Mouse (Mus musculus): ENCODE measurements around the gene Zfp827.

Zfp827 gene

DNA sequence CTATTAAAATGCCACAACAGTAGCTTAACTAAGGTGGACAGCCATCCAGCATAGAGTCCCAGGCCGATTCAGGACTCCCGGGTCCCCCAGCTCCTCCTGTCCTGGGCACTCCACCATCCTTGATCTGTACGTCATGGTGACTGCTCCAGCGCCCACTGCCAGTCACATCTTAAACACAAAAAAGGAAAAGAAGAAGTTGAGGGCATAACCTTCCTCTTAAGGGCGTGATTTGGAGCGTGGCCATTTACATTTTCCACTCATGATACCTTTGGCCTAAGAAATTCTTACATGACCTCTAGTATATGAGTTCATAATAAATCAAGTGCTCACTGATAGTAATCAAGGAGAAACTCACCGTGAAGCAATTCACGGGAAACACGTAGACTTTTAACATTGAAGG, 131.2 kb downstream of the Zfp827 start:
- DNase-seq (ENCODE audit: low spot score): no peak

DNA sequence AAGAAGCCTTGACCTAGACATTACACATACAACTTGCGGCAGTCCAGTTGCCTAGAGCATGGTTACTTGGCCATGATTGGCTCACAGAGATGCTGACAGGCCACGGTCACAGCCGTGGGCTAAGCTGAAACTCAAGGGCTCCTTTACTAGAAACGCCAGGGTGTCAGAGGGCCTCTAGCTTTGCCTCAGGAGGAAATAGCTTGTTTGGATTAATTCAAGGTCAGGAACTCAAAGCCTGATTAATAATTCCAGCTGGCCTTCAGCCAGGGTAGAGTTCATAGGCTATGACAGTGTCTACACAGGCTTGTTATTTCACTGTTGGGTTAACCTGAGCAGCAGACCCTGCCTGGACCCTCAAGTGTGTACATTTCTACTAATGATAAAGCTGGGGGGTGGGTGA, 132.1 kb downstream of the Zfp827 start:
- DNase-seq (ENCODE audit: low spot score): peak; percentile 24

DNA sequence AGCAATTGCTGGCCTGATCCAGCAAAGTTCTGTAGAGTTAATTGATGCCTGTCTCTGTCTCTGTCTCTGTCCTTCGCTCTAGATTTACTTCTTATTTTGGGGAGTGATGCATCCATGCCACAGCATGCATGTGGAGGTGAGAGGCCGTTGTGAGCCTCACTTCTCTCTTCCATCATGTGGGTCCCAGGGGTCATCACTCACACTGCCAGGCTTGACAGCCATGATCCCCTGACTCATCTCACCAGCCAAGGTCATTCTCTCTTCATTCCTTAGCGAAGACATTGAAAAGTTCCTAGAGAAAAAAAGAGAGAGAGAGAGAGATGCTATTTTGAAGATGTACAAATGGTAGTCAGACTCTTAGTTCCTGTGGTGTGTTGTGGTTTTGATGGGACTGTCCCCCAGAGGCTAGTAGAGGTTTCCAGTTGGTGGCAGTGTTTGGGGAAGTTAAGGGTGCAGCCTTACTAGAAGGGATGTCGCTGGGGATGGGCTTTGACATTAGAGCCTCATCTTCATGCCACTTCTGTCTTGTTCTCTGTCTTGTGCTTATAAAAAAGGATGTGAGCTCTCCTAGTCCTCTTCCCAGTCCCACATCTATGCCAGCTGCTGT, 133.0 kb downstream of the Zfp827 start:
- DNase-seq (ENCODE audit: low spot score): no peak

DNA sequence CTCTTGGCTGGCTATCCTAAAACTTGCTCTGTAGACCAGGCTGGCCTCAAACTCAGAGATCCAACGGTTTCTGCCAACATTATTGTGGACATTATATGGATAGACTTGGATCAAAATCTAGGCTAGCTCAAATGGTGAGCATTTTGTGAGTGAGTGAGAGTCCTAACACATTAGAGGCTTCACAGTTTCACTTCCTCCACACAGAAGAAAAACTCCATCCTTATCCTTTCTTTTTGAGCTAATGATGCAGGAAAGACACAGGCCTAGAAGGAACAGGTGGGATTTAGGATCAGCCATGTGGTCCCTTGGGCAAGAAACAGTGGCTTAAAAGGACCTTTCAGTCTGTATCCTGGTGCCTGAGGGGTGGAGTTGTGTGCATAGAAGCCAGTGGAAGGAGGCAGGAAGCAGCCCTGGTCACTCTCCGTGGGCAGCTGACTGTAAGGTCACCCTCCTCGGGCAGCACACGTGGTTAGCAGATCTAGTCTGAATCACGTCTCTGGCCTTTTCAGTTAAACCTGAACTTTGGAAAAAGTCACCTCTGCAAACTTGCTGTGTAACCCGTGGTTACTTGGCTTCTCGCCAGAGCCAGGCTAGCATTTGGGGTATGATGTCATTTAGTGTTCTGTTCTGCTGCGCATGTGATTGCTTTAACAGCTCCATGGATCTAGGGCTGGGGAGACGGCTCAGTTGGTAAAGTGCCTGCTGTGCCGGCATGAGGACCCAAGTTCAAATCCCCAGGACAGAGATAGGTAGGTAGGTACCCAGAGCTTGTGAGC, 134.5 kb downstream of the Zfp827 start:
- DNase-seq (ENCODE audit: low spot score): peak; percentile 17

DNA sequence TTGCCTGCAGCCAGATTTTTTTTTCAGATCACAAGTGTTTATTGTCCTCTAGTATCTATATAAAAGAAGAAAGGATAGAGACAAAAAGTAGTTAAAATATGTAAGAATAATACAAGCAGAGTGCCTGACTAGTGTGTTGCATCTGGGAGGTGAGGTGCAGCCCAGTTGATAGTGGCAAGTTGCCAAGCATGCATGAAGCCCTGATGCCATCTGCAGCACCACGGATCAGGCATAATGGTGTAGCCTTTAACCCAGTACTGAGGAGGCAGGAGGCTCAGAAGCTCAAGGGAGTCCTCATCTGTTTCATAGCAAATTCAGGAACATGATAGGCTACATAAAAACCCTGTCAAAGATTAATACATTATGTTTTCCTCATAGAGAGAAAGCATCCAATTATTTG, 136.1 kb downstream of the Zfp827 start:
- no peak for DNase-seq (ENCODE audit: low spot score)

DNA sequence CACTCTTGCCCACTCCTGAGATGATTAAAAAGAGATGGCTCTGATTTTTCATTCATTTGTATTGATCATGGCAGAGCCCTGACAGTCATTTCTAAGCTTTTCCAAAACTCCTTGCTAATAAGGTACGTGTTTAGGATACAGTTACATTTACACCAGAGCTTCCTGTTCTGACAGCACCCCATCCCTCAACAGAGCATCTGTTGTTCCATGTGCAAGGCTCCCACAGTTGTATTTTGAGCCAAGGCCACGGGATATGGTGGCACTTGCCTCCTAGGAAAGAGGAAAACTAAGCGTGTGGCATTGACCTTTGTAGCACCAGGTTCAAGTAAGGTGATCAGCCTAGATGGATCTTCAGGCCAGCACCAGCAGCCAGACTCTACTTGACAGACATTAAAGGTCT, 137.0 kb downstream of the Zfp827 start:
- no peak for DNase-seq (ENCODE audit: low spot score)

DNA sequence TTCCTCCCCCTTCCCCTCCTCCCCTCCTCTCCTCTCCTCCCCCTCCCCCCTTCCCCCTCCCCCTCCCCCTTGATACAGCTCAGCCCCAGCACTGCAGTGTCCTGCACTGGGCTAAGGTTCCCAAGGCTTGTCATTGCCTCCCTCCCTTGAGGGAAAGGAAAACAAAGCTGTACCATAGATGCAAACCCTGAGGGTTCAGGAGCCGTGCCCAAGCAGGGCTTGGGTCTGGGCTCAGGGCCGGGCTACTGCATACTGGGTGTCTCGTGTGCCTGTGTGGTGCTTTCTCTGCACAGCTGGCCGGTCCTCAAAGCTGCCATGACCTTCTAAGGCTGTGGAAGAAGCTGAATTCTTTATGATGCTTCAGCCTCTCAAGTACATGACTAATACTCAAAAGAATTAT, 145.4 kb downstream of the Zfp827 start:
- no peak for DNase-seq (ENCODE audit: low spot score)

DNA sequence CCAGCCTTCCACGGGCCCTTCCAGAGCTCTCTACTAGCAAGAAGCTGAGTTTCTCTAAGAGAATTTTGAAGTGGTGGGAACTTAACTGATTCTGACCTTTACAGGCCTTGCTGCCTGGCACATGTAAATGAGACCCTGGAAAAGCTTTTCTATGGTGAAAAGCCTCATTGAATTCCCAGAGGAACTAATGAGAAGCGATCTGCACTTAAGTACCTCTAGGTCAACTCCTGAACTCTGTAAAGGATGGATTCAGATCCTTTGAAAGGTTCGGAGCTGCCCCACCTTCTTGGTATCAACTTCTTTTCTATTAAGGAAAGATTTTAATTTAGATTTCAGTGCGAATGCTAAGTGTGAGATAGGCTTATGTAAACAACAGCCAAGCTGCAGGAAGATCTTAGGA, 147.8 kb downstream of the Zfp827 start:
- DNase-seq (ENCODE audit: low spot score): no peak

DNA sequence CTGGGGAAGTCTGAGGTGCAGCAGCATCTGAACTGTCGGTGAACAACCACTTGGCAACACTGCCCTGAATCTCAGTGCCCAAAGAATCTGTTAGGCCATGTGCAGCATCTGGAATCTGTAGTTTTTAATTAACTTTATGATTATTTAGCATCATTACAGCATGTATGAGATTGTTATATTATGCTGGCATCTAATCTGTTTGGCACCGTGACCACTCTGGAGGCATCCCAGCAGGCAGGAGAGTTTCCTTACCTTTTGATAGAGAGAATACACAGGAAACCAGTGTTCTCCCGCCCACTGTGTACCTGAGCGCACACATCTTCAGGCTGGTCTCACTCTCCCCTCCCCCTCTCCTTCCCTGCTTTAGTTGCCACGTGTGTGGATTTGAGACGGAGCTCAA, 151.4 kb downstream of the Zfp827 start:
- DNase-seq (ENCODE audit: low spot score): no peak

DNA sequence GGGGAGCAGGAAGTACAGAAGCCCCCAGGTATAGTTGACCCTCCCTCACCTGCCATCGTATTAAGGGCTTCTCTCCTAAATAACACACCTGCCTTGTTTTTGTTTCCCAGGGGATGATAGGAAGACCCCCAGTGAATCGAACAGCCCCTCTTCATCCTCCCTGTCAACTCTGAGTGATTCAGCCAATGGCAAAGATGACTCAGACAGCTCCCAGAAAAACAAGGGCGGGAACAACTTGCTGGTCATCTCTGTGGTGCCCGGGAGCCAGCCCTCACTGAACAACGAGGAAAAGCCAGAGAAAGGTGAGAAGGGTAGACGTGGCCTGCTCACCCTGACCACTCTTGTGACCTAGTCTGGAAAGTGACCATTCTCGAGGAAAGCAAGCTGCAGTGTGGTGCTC, 157.3 kb downstream of the Zfp827 start:
- no peak for DNase-seq (ENCODE audit: low spot score)

DNA sequence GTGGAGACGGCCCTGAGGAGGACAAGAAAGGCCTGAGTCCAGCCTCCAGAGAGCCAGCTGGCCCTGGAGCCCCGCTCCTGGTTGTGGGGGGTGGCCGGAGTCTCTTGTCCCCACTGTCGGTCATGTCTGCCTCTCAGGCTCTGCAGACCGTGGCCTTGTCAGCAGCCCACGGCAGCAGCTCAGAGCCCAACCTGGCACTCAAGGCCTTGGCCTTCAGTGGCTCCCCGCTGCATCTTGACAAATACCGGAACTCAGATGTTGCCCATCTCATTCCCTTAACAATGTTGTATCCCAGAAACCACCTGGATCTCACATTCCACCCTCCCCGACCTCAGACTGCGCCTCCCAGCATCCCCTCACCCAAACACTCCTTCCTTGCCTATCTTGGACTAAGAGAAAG, 161.8 kb downstream of the Zfp827 start:
- DNase-seq (ENCODE audit: low spot score): no peak

DNA sequence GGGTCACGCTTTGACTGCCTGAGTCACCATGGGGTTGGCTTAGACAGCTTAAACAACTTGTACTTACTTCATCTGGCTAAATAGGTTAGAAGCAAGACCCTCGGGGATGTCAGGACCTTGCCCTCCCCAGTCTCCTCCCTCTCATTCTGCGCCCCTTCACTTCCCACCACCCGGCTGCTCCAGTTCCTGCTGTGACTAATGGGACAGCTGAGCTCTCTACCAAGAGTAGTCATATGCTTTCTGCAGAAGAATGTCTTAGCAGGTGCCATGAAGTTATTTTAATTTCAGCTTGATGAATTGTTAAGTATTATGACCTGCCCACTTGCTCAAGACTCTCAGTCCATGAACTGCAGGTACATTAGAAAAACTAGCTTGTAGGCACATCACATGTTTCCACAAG, 168.2 kb downstream of the Zfp827 start:
- no peak for DNase-seq (ENCODE audit: low spot score)

DNA sequence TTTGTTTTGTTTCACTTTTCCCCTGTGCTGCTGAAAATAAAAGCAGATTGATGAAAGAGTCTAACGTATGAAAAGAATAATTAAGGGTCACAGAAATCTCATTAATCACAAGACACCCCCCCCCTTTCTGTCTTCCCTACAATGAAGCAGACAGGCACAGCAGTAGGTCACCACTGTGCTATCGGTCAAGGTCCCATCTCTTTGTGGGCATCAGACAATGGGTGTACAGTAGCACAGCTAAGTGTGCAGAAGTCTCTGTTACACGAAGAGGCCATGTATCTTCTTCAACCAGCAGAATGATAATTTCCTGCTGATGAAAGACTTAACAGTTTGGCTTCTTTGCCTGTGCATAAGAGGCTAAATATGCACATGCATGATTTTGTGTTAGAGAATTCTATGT, 170.4 kb downstream of the Zfp827 start:
- no peak for DNase-seq (ENCODE audit: low spot score)

DNA sequence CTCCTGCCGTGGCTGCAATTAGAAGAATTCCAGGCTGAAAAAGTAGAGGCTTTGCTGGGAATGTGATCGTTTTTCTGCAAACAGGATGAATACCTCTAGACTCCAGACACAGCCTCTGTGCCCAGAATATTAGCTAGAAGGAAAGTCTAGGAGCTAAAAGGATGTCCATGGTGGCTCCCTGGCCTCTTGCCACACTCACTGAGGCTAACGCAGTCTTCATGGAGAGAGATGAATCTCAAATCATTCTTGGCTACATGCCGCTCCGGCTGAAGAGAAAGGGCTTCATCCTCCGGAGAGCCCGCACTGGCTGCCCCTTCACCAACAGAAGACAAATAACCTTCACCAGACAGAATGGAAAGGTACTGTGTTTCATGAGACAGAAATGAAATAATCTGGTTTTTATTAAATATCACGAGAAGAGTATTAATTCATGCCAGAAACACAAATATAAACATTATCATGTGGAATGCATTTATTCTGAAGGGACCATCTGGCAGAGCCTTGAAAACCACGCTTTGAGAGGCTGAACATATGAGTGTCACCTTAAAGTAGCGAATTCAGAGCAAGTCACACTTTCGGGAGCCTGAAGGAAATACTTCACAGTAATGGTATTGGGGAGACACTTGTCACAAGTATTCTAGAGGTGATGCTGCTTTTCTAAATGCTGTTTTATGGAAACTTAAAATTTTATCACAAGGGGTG, 173.4 kb downstream of the Zfp827 start:
- no peak for DNase-seq (ENCODE audit: low spot score)

DNA sequence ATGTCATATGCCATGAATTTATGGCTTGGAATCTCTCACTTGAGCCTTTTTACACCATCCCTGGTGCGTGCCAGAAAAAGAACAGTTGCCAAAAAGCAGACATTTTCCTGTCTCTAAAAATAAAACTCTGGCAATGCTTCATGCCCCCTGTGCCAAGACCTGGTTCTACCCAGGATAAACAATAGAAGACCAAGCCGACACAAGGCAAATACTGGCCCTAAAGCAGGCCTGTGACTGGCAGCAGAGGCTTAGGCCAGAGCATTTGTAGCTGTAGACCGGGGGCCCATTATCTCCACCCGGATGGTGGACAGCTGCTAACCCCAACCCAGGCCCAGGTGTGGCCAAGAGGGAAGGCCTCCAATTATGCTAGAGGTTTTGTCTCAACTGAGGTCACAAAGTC, 178.7 kb downstream of the Zfp827 start:
- peak; percentile 11 for DNase-seq (ENCODE audit: low spot score)

DNA sequence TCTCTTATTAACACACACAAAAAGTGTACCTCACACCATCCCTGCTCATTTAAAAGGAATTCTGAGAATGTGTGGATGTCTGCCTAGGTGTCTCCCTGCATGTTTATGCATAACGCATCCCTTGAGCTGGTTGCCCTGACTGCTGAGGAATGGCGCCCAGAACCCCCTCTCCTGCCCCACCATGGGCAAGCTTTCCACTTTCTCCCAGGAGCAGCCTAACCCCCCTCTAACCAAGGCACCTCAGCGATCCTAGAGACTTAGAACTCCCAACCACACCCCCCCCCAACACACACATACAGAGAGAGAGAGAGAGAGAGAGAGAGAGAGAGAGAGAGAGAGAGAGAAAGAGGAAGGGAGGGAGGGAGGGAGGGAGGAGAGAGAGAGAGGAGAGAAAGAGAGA, 179.9 kb downstream of the Zfp827 start:
- DNase-seq (ENCODE audit: low spot score): no peak

DNA sequence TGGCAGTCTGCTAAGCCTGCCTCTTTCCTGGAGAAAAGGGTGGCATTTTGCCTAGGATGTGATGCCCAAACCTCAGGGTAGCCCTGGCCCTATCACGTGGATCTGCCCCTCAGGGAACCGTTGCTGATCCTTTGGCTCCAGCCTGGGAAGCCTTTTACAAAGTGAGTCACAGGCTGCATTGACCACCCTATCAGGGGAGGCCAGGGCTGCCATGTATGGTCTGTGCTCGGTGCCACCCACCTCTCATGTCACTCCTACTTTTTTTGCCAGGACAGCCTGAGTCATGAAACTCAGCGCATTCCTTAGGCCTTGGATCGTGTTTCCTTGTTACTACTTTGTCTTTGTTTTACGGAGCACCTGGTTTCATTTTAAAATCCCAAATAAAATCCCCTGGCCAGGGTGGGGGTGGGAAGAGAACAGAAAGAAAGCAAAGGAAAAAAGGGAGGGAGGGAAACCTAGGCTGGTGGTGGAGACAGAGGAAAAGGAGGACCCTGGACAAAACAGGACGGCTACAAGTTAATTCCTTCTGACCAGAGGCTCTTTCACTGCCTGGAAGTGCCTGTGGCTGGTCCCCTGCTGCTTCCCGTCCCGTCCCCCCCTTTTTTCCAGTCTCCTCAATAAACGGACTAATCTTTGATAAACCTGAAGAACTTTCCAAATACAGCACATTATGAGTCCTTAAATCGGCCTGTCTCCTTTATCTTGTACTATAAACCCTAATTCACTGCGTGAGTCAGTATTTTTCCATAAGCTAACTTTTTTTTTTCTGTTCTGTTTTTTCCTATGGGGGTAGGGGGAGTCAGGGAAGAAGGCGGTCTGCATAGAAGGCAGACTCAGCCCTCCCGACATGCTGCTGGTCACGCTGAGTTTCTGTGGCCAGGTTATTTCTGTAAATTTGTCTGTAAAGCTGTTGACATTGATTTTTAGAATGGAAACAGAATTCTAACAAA, 180.7 kb downstream of the Zfp827 start:
- DNase-seq (ENCODE audit: low spot score): no peak

DNA sequence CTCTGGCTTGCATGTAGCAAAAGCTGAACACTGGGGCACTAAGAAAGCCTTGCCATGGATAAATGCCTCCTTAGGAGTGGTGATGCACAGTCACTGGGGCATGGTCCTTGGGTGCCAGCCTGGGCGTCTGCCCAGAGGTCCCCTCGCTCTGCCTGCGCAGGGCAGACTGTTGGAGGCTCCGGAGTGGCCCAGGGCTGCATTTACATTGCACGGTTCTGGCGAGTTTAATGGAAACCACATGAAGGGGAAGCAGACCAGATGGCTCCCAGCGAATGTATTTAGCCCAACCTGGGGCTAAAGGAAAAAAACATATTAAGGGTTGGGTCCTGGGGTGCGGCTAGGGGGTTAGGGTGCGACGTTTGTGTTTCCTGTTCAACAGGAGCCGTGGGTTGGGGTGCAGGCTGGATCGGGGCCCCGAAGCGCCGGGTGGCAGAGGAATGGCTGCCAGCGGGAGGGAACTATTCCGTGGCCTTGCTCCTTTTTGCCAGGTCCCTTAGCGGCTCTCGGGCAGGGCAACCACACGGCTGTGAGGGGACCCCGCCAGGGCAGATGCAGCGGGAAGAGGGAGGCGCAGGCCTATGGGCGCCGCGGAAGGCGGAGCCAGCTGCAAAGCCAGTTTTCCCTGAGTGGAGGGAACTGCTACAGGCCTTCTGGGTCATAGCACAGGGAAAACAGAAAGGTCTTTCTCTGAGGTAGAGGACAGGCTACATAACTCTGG, 181.6 kb downstream of the Zfp827 start:
- DNase-seq (ENCODE audit: low spot score): peak; percentile 34

DNA sequence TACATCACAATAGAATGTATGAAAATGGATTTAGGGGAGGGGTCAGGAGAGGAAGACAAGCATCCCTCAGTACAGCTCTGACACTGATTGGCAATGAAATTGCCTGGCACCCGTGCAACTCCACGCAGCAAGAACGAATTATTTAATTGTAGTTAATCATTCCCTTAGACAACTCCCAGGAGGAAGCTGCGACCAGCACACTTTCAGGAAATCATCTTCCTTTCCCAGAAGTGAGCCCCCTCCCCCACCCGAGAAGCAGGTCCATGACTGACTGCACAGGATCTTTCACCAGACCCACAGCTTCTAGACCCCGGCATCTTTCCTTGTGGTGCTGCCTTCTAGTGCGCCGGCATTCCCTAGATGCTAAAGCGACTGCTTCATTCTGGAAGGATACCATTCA, 183.4 kb downstream of the Zfp827 start:
- DNase-seq (ENCODE audit: low spot score): no peak

DNA sequence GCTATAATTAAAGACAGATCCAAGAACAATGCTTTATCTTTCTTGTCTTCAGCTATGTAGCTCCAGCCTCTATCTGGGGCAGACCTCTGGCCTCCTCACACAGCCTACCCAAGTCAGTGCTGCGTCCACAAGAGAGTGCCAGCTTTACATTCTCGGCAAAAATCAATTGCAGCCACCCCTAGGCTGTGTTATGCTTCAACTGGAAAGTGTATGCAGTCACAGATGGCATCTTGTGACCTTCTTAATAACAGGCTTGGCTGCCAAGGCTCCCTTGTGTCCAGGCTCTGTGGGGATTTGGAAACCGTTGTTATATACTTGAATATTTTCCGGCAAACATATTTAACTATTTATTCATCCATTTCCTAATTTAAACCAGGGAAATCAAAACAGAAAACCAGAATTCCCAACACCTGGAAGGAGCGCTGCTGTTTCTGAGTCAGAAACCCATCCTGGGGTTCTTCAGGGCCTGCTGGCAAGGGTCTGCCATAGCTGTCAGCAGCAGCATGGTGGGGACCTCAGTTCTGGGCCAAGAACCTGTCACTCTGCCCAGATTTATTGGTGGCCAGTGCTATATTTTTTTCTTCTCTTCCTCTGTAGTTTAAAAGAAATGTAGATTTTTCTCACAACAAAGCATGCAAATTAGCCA, 194.0 kb downstream of the Zfp827 start:
- no peak for DNase-seq (ENCODE audit: low spot score)

DNA sequence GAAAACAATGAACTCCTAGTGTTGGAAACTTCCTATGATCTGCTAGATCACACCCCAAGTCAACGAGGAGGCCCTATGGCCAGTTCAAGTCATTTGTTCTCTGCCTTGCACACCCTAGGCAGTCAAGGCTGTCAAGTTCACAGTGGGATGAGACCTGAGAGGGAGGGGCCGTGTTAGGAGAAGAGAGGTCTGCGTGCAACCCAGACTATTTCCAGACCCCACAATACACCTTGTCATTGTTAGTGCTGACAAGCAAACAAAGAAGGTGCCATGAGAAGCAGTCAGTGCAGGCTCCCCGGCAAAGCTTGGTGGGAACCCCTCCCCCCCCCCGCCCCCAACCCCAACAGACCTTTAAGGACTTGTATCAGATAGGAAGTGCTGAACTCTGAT, 194.5 kb downstream of the Zfp827 start:
- no peak for DNase-seq (ENCODE audit: low spot score)

All from ovary, adult 18-20 months (tissue).